Mouse (Mus musculus): ENCODE data around the gene Gdpd1. TPM values are rescaled to one million over a fixed set of nuclear protein-coding genes. Genes with fewer than 3 reads are reported as not detected.

Gene Gdpd1
- polyA plus RNA-seq, 1 experiment from 2014 or later, result 126 TPM

DNA sequence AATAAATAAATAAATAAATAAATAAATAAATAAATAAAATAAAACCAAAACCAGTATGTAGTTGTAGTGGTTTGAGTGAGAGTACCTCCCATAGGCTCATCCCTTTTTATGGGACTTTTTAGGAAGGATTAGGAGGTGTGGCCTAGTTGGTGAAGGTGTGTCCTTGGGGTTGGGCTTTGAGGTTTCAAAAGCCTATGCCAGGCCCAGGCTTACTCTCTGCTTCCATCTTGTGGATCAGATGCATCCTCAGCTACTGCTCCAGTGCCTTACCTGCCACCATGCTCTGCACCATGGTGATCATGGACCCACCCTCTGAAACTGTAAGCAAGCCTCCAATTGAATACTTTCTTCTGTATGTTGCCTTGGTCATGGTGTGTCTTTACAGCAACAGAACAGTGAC, 52.3 kb downstream of the Gdpd1 start:
- Histone ChIP-seq H3K4me3 (no peak overlapping the region), H3K4me1 (no peaks in the 10 kb centered on the region), H3K27ac (no peak overlapping the region), H3K27me3 (no peaks in the 10 kb centered on the region), H3K9ac (no peak overlapping the region), H3K4me2 (replicated peaks) (no peak overlapping the region), H3K9me3 (replicated peaks) (no peaks in the 10 kb centered on the region), H3K36me3 (no peaks in the 10 kb centered on the region)
- ATAC-seq (ENCODE audit: low FRiP score), result no peak

DNA sequence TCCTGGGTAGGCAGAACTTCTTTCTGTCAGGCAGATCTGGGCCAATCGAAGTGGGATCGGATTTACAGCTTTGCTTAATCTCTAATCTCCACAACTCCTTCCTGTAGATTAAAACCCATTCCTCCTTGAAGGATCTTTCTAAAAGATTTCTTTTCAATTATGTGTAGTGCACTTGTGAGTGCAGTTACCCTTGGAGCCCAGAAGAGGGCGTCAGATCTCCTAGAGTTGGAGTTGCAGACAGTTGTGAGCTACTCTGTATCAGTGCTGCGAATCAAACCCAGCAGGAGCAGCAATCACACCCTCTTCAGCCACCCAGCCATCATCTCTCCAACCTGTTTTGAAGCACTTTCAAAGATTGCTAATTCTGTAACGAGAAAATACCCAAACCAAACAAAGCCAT, 53.4 kb downstream of the Gdpd1 start:
- Histone ChIP-seq H3K9me3 (replicated peaks) (no peaks in the 10 kb centered on the region), H3K27me3 (no peaks in the 10 kb centered on the region), H3K36me3 (no peaks in the 10 kb centered on the region), H3K27ac (no peak overlapping the region), H3K4me3 (no peak overlapping the region), H3K4me2 (replicated peaks) (no peak overlapping the region), H3K4me1 (no peaks in the 10 kb centered on the region), H3K9ac (no peak overlapping the region)
- WGBS, result 82% methylated on average over 5 of the region's 5 CpGs
- ATAC-seq (ENCODE audit: low FRiP score), result no peak

DNA sequence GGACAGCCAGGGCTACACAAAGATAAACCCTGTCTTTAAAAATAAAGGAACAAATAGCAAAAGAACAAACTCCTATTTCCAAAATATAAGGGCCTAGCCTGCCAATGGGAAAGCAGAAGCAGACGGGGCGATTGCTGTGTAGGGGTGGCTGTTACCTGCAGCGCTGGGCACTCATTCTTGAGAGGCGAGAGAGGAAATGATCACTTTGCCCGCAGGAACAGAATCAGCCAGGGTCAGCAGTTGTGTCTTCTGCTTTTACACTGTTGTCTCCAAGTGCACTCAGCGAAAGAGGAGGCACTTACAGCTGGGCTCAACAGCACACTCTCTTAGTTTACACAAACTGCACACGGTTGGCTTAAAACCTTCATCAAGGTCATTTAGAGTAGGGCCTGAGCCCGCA, 54.4 kb downstream of the Gdpd1 start:
- Histone ChIP-seq H3K4me2 (replicated peaks) (no peak overlapping the region), H3K4me3 (no peak overlapping the region), H3K36me3 (no peaks in the 10 kb centered on the region), H3K27me3 (no peaks in the 10 kb centered on the region), H3K4me1 (no peaks in the 10 kb centered on the region), H3K9me3 (replicated peaks) (no peaks in the 10 kb centered on the region), H3K9ac (no peak overlapping the region), H3K27ac (no peak overlapping the region)
- ATAC-seq (ENCODE audit: low FRiP score), result no peak
- 87% methylated on average over 8 of the region's 8 CpGs for WGBS

DNA sequence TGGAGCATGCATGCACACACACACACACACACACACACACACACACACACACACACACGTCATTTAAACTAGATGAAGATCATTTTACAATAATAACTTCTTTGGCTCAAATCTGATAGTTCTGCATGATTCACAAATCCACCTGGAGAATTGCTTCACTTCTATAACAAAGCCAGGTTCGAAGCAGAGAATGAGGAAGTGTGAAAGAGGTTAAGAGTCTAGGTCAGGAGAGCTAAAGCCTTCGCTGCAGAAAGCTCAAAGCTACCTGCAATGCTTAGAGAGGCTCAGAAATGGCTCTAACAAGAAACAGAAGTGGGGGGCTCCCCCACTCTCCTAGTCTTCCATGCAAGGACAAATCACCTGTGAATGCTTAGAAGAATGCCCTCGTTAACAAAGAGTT, 55.8 kb downstream of the Gdpd1 start:
- 85% methylated on average over 4 of the region's 4 CpGs for WGBS
- Histone ChIP-seq H3K36me3 (no peaks in the 10 kb centered on the region), H3K4me1 (no peaks in the 10 kb centered on the region), H3K27ac (no peak overlapping the region), H3K9me3 (replicated peaks) (no peaks in the 10 kb centered on the region), H3K9ac (no peak overlapping the region), H3K4me2 (replicated peaks) (no peak overlapping the region), H3K27me3 (no peaks in the 10 kb centered on the region), H3K4me3 (no peak overlapping the region)
- ATAC-seq (ENCODE audit: low FRiP score), result no peak

DNA sequence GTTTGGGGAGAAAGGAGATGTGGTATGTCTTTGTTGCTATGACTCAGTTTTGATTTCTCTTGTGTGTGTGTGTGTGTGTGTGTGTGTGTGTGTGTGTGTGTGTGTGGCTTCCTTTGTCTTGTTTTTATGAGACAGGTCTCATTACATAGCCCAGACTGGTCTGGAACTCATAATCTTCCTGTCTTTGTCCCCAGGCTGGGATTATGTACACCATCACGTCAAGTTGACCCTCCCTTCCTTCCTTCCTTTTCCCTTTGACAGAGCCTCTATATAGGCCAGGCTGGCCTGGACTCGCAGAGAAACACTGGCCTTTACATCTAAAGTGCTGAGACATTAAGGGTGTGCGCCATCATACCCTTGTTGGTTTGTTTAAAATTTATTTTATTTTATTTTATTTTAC, 58.2 kb downstream of the Gdpd1 start:
- no peak overlapping the region for H3K27ac ChIP-seq
- H3K4me3 ChIP-seq, result no peak overlapping the region
- H3K4me2 ChIP-seq (replicated peaks), result no peak overlapping the region
- H3K36me3 ChIP-seq, result no peaks in the 10 kb centered on the region
- no peaks in the 10 kb centered on the region for H3K9me3 ChIP-seq (replicated peaks)
- H3K9ac ChIP-seq, result no peak overlapping the region
- 83% methylated on average over 3 of the region's 3 CpGs for WGBS
- no peaks in the 10 kb centered on the region for H3K27me3 ChIP-seq
- no peak for ATAC-seq (ENCODE audit: low FRiP score)
- no peaks in the 10 kb centered on the region for H3K4me1 ChIP-seq

DNA sequence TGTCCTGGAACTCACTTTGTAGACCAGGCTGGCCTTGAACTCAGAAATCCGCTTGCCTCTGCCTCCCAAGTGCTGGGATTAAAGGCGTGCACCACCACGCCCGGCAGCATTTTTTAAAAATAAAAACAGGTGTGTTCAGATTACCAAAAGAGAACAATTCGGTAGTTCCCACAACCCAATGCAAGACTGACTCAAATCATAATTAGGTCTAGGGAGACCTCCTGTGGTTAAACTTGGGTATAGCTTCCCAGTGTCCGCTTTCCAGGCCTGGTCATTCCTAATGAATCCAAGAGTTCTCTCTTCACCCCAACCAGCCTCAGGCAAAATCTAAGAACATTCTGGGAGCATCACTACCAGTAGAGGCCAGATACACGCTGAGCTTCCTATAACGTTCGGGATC, 63.4 kb downstream of the Gdpd1 start:
- Histone ChIP-seq H3K9ac (no peak overlapping the region), H3K4me2 (replicated peaks) (no peak overlapping the region), H3K4me3 (no peak overlapping the region), H3K27me3 (no peaks in the 10 kb centered on the region), H3K4me1 (peaks cover 5% of the 10 kb centered on the region), H3K36me3 (no peaks in the 10 kb centered on the region), H3K27ac (no peak overlapping the region), H3K9me3 (replicated peaks) (no peaks in the 10 kb centered on the region)
- peak; percentile 66; the same call in 1 of the 2 replicates for ATAC-seq (ENCODE audit: low FRiP score)
- WGBS, result 27% methylated on average over 9 of the region's 9 CpGs

DNA sequence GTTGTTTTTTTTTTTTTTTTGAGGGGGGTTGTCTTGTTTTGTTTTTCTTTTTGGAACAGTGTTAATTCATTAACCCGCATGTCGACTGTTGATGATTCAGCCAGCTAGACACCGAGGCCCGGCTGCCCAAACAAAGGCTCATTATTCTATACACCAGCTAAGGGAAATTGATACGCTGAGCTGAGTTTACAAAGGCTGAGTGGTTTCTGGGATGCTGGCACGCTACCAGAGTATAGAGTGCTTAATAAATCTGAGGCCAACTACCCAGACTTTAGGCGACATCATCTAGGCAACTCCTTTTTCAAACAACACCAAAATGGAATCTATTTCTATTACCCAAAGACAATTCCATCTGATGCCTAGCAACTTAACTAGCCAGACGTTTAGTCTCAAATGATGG, 66.5 kb downstream of the Gdpd1 start:
- H3K4me2 ChIP-seq (replicated peaks), result no peak overlapping the region
- no peaks in the 10 kb centered on the region for H3K9me3 ChIP-seq (replicated peaks)
- no peak overlapping the region for H3K9ac ChIP-seq
- no peaks in the 10 kb centered on the region for H3K36me3 ChIP-seq
- 18% methylated on average over 8 of the region's 8 CpGs for WGBS
- H3K27ac ChIP-seq, result peak overlapping the region; percentile 64
- peaks cover 5% of the 10 kb centered on the region for H3K4me1 ChIP-seq
- peak; percentile 81 for ATAC-seq (ENCODE audit: low FRiP score)
- no peak overlapping the region for H3K4me3 ChIP-seq
- no peaks in the 10 kb centered on the region for H3K27me3 ChIP-seq

DNA sequence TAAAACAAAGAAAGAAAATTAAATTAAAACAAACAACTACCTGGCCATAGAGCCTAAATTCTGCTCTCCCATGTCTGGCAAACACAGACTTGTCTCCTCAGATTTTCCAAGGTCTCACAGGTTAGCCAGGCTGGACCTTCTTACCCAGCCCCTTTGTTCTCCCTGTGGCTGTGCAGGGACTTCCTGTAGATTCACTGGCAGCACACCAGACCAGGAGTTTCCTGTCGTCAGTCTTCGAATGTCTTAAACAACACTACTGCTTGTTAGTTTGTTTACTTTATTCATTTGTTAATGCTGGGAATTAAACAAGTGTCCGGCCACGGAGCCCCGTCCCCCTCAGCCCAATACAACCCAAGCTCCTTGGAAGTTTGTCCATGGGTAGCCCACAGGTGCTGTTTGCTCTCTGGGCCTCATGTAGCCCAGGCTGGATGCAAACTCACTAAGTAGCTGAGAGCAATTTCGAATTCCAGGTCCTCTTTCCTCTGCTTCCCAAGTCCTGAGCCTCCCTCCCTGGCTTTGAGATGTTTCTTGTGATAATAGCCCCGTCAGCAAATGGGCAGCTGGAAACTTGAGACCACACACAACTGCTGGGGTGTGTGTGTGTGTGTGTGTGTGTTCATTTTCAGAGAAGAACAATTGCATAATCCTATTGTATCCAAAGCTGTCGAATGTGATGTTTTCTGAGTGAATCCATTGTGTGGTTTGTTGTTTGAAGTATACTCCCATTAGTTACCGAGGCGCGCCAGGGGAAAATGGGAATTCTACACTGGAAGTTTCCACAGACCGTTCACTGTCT, 68.7 kb downstream of the Gdpd1 start:
- H3K9ac ChIP-seq, result no peak overlapping the region
- no peaks in the 10 kb centered on the region for H3K9me3 ChIP-seq (replicated peaks)
- no peak overlapping the region for H3K4me2 ChIP-seq (replicated peaks)
- no peak for ATAC-seq (ENCODE audit: low FRiP score)
- no peaks in the 10 kb centered on the region for H3K36me3 ChIP-seq
- peaks cover 5% of the 10 kb centered on the region for H3K4me1 ChIP-seq
- 64% methylated on average over 12 of the region's 12 CpGs for WGBS
- no peak overlapping the region for H3K4me3 ChIP-seq
- H3K27me3 ChIP-seq, result no peaks in the 10 kb centered on the region
- no peak overlapping the region for H3K27ac ChIP-seq

DNA sequence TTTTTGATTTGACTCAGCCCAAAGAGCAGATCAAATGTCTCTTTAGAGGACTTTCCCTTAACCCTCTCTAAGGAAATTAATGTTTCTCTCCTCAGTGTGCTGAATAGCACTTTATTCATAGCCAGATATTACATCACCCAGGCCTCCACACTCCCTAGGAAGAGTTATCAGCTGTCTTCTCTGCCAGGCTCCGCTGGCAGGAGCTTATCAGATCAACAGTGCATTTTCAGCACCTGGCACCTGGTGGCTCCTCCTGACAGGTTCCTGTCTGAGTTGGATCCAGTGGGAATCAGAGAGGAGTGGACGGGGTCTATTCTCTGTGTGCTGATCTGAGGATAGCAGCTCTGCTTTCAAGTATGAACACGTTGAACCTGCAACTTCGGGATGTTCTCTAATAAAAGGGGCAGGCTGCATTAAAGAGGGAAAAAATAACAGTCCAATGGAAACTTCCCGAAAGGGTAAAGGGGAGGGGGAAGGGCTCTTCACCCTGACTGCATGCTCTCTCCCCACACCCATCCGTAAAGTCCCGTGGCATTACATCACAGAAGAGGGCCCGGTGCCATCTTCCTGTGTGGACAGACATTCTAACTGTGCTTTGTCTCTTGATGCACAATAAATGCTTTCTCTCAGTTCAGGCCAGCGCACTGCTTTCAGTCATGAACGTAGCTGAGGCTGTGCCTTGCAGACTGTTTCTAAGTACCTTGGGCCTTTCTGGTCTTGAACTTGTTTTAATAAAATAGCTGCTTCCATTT, 71.6 kb downstream of the Gdpd1 start:
- no peak overlapping the region for H3K9ac ChIP-seq
- no peaks in the 10 kb centered on the region for H3K9me3 ChIP-seq (replicated peaks)
- H3K4me1 ChIP-seq, result no peaks in the 10 kb centered on the region
- no peaks in the 10 kb centered on the region for H3K36me3 ChIP-seq
- H3K4me2 ChIP-seq (replicated peaks), result no peak overlapping the region
- 85% methylated on average over 10 of the region's 10 CpGs for WGBS
- no peaks in the 10 kb centered on the region for H3K27me3 ChIP-seq
- H3K4me3 ChIP-seq, result no peak overlapping the region
- H3K27ac ChIP-seq, result no peak overlapping the region
- ATAC-seq (ENCODE audit: low FRiP score), result no peak

DNA sequence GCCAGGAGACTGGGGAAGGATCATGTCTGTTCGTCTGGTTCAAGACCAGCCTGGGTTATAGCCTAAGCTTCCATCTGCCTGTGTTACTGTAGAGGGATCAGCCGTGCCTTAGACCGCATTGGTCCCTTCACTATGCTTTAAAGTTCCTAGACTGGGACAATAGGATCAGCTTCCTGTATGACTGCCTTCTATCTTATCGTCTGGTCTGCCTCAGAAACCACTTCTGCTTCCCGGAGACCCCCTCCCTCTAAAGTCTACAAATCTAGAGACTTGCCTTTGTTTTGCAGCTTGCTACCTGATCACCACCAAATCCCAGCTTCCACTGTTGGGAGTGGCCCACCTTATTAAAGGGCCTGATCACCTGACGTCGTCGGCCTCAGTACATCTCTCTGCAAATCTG, 72.6 kb downstream of the Gdpd1 start:
- no peak overlapping the region for H3K4me2 ChIP-seq (replicated peaks)
- H3K27me3 ChIP-seq, result no peaks in the 10 kb centered on the region
- WGBS, result 87% methylated on average over 8 of the region's 8 CpGs
- ATAC-seq (ENCODE audit: low FRiP score), result no peak
- no peaks in the 10 kb centered on the region for H3K9me3 ChIP-seq (replicated peaks)
- H3K9ac ChIP-seq, result no peak overlapping the region
- H3K4me1 ChIP-seq, result no peaks in the 10 kb centered on the region
- H3K36me3 ChIP-seq, result no peaks in the 10 kb centered on the region
- no peak overlapping the region for H3K27ac ChIP-seq
- H3K4me3 ChIP-seq, result no peak overlapping the region

DNA sequence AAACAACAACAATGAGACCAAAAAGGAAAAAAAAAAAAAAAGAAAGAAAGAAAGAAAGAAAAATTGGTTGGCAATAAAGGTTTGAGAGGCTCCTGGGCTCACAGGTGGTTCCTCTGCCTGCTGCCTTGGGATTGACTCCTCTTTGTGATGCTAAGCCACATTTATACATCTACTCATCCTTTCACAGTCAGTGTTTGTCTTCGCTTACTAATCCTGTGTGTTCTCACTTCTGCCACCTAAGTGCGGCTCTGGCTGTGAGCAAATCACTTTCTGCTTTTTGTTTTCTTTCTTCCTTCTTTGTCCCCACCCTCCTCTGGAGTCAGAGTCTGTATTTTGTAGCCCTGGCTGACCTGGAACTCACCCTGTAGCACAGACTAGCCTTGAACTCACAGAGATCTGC, 77.6 kb downstream of the Gdpd1 start:
- Histone ChIP-seq H3K4me1 (peaks cover 25% of the 10 kb centered on the region), H3K4me2 (replicated peaks) (no peak overlapping the region), H3K27me3 (no peaks in the 10 kb centered on the region; the same call in 1 of the 2 replicates), H3K9ac (no peak overlapping the region), H3K27ac (no peak overlapping the region), H3K36me3 (no peaks in the 10 kb centered on the region), H3K9me3 (replicated peaks) (no peaks in the 10 kb centered on the region), H3K4me3 (no peak overlapping the region)
- ATAC-seq (ENCODE audit: low FRiP score), result no peak
- WGBS, result 49% methylated on average over 2 of the region's 2 CpGs

DNA sequence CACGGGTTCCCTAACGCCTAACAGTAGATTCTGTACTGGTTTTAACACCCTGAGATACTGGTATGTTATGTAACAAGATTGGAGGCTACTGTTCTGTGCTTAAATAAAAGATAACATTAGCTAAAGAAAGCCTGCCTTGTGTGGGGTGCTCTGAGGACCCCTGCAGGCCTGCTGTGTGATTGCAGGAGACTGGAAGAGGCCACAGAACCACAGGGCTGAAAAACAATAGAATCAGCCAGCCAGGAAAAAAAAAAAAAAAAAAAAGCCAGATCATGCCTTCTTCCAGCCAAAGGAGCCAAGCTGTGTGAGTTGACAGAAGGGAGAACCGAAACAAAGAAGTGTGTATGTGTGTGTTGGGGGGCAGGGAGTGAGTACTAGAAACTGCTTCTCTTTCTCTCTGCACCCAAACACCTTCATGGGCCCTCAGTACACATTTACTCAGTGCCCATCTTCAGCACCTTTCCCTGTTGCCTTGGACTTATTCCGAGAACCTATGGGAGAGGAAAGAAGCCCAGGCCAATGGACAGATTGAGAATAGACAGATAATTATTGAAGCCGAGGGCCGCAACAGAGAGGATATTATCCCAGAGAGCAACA, 78.1 kb downstream of the Gdpd1 start:
- WGBS, result 27% methylated on average over 6 of the region's 6 CpGs

More for the DNA sequence above, 78.1 kb downstream of the Gdpd1 start:
- no peaks in the 10 kb centered on the region for H3K9me3 ChIP-seq (replicated peaks)
- H3K4me2 ChIP-seq (replicated peaks), result no peak overlapping the region
- peak overlapping the region; percentile 77 for H3K27ac ChIP-seq
- peak overlapping the region; percentile 32; the same call in 1 of the 2 replicates for H3K9ac ChIP-seq
- H3K27me3 ChIP-seq, result no peaks in the 10 kb centered on the region; the same call in 1 of the 2 replicates
- no peak for ATAC-seq (ENCODE audit: low FRiP score)
- H3K4me3 ChIP-seq, result no peak overlapping the region
- no peaks in the 10 kb centered on the region for H3K36me3 ChIP-seq
- H3K4me1 ChIP-seq, result peaks cover 28% of the 10 kb centered on the region
